Mouse (Mus musculus): Measurements from ENCODE around the gene Il7r.
"Not testable (repeated sequence)": the region's sequence is repeated elsewhere in the genome, so short reads cannot be mapped to it uniquely, and the experiment has no call there.

Gene Il7r

DNA sequence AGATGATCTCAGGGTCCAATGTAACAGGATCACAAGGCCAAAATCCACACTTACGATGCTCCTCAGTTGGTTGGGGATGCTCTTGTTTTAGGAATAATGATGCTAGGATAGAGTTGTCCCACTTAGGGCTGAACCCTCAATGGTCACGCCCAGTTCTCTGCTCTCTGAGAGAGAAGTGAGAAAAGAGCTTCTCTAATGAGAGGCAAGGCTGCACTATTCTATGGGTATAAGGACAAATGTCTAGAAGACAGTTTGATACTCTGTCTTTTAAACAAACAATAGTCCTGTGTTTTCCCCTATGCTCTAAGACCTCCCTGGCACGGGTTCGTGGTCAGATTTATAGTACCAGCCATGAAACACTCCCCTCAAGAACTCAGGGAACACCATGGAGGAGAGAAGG lies at the start of gene Il7r:
Gene Il7r (minus strand): TSS at position 101 of the 400 bp plus-strand sequence.
- DNase-seq (ENCODE audit: low spot score) = no peak

DNA sequence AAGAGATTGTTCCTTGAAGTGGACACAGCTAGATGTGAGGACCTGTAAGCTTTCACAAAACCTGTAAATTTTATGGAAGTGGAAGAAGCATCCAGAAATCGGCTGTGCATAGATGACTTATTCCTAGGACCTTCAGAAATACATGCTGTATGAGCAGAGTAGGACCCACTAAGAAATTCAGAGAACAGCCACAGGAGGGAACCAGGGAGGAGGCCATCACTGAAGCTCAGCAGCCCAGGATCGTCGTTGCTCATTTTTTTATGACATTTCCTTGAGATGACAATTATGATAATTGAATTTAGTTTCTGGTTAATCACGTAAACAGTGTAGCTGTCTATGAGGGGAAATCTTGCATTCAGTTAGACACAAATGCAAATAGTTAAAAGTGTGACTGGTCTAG lies 47.3 kb upstream of the Il7r start:
- no peak for DNase-seq (ENCODE audit: low spot score)

DNA sequence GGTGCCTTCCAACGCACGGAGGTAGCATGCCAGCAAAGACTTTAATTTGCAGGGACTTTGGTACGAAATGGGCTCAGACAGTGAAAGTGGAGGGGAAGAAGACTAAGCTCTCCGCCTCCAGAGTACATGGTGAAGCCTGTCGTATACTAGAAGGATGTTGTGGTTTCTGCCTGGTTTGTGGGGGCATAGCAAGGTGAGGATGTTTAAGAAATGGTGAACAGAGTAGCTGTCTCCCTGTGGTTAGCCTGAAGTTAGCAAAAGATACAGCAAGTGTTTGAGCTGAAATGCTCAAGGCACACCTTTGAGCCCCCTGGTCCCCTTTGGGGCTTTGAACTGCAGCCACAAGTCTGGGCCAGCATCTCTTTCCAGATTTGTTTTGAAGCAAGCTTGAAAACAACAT lies 44.8 kb upstream of the Il7r start:
- DNase-seq (ENCODE audit: low spot score) = no peak

- DNase-seq (ENCODE audit: low spot score) = no peak
Measured at GRCm38 (mm10) chr15:9573361-9573760, 43.4 kb upstream of the Il7r start.

DNA sequence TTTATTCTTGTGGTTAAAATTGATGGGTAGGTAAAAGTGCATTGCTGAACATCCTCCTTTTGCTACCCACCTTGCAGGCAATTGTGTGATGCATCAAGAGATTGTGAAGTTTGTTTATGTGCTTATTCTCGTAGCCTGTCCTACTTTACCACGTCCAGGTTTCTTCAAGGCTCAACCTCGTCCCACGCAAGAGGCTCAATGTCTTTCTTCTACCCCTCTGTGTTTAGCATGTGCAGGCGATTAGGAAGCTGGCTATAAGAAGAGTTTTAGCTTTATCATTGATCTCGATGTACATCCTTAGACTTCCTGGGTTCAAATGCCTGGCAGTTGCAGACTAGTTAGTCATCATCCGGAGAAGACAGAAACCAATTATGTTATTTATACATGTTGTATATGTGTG lies 42.7 kb upstream of the Il7r start:
- no peak for DNase-seq (ENCODE audit: low spot score)

- DNase-seq (ENCODE audit: low spot score) = no peak
Measured at GRCm38 (mm10) chr15:9571896-9572295, 41.9 kb upstream of the Il7r start.

DNA sequence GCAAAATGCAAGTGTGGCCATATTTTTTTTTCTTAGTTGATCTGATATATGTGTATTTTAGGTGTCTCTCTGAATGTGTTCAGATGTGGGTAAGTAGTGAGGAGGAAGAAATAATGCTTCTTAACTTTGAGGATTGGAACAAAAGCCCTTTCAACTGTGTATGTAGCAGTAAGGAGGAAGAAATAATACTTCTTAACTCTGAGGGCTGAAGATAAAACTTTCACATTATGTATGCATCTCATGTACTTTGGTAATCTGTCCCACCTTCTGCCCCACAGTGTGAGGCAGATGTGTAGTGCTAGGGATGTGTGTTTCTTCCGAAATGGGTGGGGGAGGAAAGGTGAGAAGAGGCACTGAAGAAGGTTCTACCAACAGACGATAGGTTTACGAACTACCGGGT lies 37.3 kb upstream of the Il7r start:
- DNase-seq (ENCODE audit: low spot score) = no peak

DNA sequence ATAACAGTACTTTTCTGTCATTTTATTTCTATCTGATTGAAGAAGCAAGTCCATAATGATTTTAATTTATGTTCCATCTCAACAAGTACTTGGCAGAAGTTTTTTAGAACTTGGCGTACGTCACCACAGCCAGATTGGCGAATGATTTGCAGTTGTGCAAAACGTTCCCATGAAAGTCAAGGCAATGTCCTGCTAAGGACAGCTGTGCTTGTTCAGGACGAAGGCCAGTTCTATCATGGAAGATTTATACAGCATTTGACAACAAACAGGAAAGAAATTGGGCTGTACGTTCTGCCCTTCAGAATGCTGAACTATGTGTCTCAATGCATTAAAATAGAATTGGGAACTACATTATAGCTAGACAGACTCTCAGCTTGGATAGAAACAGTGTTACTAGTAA lies 35.4 kb upstream of the Il7r start:
- peak; percentile 81 for DNase-seq (ENCODE audit: low spot score)

GRCm38 (mm10) chr15:9564156-9564555 lies 34.2 kb upstream of the Il7r start:
- DNase-seq (ENCODE audit: low spot score) = no peak

GRCm38 (mm10) chr15:9557264-9557663 lies 27.3 kb upstream of the Il7r start:
- not testable (repeated sequence) for DNase-seq (ENCODE audit: low spot score)

DNA sequence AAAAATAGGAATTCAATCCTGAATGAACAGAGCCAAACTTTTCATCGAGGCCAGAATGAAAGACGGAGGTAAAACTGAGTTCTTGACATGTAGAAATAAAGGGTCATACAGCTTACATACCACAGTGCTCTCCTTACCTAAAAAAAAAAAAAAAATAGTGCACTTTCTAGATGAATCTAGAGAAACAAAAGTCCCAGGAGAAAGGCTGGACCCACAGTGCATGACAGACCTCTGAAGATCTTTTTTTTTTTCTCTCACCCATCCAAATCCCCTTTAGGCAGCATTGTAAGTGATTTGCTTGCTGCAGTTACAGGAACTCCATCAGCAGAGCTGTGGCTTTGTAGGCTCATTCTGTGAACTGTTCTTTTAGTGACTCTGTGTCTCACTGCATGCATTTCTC lies 19.0 kb upstream of the Il7r start:
- no peak for DNase-seq (ENCODE audit: low spot score)

DNA sequence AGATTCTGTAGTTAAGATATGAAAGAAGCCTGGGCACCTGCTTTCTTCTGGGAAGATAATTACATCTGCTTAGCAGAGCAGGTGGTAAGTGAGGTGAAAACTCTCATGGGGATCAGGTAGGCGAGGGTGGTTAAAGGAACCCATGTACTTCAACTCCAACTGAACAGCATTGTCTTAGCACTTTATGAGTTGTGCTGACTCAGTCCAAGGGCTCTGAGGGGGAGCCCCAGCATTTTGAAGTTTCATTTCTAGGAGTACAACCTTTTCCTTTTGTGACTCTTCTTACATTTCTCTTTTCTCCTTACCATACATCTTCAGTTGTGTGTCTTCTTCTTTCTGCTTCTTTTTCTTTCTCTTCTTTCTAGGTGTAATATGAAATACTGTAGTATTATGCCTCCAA lies 5.2 kb upstream of the Il7r start:
- DNase-seq (ENCODE audit: low spot score) = no peak

- DNase-seq (ENCODE audit: low spot score) = no peak
Measured at GRCm38 (mm10) chr15:9533356-9533902, 3.5 kb upstream of the Il7r start.

GRCm38 (mm10) chr15:9529646-9530045 lies 330 bp downstream of the Il7r start:
- no peak for DNase-seq (ENCODE audit: low spot score)

DNA sequence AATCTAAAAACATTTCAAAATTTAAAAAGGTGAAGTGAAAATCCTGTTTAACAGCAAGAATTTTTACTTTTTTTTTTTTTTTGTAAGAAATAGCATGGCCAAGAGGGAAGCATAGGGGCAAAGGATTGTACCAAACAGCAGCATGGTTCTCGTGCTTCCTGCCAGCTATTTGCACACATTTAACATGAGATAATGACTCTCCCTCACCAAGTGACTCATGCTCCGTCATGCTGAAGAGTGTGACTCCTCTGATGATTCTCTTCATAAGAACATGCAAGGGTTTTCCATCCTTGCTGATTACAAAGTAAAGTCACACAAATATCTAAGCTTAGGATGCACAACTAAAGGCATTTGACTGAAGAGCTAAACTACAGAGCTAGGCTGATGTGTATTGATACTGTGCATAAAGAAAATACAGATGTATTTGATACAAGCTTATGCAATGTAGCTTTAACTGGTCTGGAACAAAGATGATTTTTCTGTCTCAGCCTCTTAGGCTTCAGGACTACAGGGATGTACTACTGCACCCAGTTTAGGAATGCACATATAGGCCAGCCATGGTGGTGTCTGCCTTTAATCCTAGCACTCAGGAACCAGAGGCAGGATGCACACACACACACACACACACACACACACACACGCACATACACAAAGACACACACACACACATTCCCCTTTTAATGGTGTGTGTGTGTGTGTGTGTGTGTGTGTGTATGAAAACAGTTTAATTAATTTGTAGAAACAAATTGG lies 1.6 kb downstream of the Il7r start:
- DNase-seq (ENCODE audit: low spot score) = no peak

DNA sequence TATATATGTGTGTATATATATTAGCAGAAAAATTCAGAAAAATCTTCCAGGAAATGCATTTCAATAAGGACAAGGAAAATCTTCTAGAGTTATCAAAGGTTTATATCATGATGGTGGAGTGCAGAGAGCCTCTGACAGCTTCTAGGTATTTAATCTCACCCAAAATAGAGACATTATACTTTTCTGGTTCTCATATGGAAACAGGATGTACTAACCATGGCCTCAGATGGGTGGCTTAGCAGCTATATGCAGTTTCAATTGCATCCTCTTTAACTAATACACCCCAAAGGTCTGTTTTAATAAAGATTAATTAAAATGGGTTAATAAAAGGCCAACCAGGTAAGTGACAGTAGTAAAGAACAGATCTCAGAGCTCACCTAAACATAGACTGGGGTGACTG lies 3.6 kb downstream of the Il7r start:
- DNase-seq (ENCODE audit: low spot score) = no peak

GRCm38 (mm10) chr15:9524907-9525306 lies 5.1 kb downstream of the Il7r start:
- no peak for DNase-seq (ENCODE audit: low spot score)

DNA sequence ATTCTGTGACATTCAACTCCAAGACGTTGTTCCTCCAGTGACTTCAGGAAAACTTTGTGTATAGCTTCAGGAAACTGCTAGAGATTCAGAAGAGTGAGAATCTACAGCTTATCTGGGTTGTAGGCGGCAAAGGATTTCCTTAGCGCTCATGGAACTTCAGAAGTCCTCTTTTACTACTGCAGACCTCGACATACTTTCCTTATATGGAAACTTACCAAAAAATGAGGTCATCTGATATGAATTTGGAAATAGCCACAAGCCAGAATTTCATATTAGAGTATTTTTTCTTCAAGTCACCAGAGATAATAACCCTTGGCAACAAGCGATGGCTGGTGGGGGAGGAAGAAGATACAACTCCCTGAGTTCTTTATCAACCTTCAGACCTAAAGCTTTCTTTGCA lies 6.0 kb downstream of the Il7r start:
- no peak for DNase-seq (ENCODE audit: low spot score)

GRCm38 (mm10) chr15:9523059-9523458 lies 6.9 kb downstream of the Il7r start:
- no peak for DNase-seq (ENCODE audit: low spot score)

GRCm38 (mm10) chr15:9492077-9492476 lies 37.9 kb downstream of the Il7r start:
- no peak for DNase-seq (ENCODE audit: low spot score)

DNA sequence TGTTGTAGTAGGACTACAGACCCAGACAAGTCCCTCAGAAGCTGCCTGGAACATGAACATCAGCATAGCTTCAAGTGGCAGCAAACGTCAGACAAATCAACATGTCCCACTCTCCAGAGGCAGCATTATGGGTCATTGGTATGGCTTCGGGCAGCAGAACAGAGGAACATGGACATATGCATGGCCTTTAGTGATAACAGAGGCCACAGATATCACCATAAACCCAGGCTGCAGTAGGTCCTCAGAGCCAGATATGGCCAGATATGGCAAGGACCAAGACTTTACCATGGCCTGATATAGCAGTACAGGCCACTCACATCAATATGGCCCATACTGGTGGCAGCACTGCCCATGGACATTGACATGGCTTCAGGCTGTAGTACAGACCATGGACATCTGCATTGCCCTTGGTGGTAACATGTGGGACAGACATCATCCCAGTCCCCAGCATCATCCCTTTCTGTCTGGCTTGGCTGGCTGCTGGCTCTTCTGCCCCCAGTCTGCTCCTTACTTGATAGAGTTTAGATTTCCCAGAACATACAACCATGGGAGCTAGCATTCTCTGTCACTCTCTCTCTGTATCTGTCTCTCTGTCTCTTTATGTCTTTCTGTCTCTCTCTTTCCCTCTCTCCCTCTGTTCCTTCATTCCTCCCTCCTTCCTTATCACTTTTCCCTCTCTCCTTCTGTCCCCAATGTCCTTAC lies 40.4 kb downstream of the Il7r start:
- no peak for DNase-seq (ENCODE audit: low spot score)

GRCm38 (mm10) chr15:9473188-9473587 lies 56.8 kb downstream of the Il7r start:
- DNase-seq (ENCODE audit: low spot score) = no peak

- DNase-seq (ENCODE audit: low spot score) = no peak
Measured at GRCm38 (mm10) chr15:9472618-9473017, 57.4 kb downstream of the Il7r start.

GRCm38 (mm10) chr15:9472167-9472566 lies 57.8 kb downstream of the Il7r start:
- no peak for DNase-seq (ENCODE audit: low spot score)
